Mouse (Mus musculus) right cerebral cortex, postnatal 14 days (tissue): ENCODE results near the gene Hrg.
"Not testable (repeated sequence)": the region's sequence is repeated elsewhere in the genome, so short reads cannot be mapped to it uniquely, and the experiment has no call there.

Source experiments
- DNase-seq: peaks from one replicate; pipeline ENCODE4 v3.0.0; 2022

The Hrg gene

GRCm38 (mm10) chr16:22950840-22951395 is at the start of gene Hrg:
Gene Hrg (plus strand): TSS chr16:22951072.
- no peak for DNase-seq

GRCm38 (mm10) chr16:22901326-22901725 is 49.5 kb upstream of the Hrg start:
- DNase-seq, result no peak

GRCm38 (mm10) chr16:22909290-22909689 is 41.6 kb upstream of the Hrg start:
- DNase-seq, result no peak

- no peak for DNase-seq
These were observed 38.9 kb upstream of the Hrg start for GRCm38 (mm10) chr16:22911986-22912385.

- no peak for DNase-seq
These were observed 38.0 kb upstream of the Hrg start for GRCm38 (mm10) chr16:22912886-22913285.

- no peak for DNase-seq
These were observed 36.6 kb upstream of the Hrg start for GRCm38 (mm10) chr16:22914276-22914675.

GRCm38 (mm10) chr16:22918034-22918433 is 32.8 kb upstream of the Hrg start, which contains the start of gene Fetub:
Gene Fetub (plus strand): TSS chr16:22918334.
- no peak for DNase-seq

- DNase-seq, result no peak
These were observed 32.1 kb upstream of the Hrg start for GRCm38 (mm10) chr16:22918664-22919312.

- no peak for DNase-seq
These were observed 30.7 kb upstream of the Hrg start for GRCm38 (mm10) chr16:22919971-22920854.

GRCm38 (mm10) chr16:22921761-22922160 is 29.1 kb upstream of the Hrg start:
- no peak for DNase-seq

- no peak for DNase-seq
These were observed 28.4 kb upstream of the Hrg start for GRCm38 (mm10) chr16:22922433-22922832.

GRCm38 (mm10) chr16:22929575-22929974 is 21.3 kb upstream of the Hrg start:
- DNase-seq, result no peak

- no peak for DNase-seq
These were observed 19.3 kb upstream of the Hrg start for GRCm38 (mm10) chr16:22931431-22932200.

- no peak for DNase-seq
These were observed 13.2 kb upstream of the Hrg start for GRCm38 (mm10) chr16:22937631-22938030.

GRCm38 (mm10) chr16:22938541-22938940 is 12.3 kb upstream of the Hrg start:
- no peak for DNase-seq

GRCm38 (mm10) chr16:22939120-22939695 is 11.7 kb upstream of the Hrg start:
- no peak for DNase-seq

GRCm38 (mm10) chr16:22941825-22942476 is 8.9 kb upstream of the Hrg start:
- DNase-seq, result not testable (repeated sequence)

GRCm38 (mm10) chr16:22947371-22947770 is 3.5 kb upstream of the Hrg start:
- DNase-seq, result no peak

- DNase-seq, result no peak
These were observed 2.2 kb downstream of the Hrg start for GRCm38 (mm10) chr16:22953069-22953468.

- DNase-seq, result no peak
These were observed 4.7 kb downstream of the Hrg start for GRCm38 (mm10) chr16:22955397-22956084.

GRCm38 (mm10) chr16:22956085-22956439 is 5.2 kb downstream of the Hrg start:
- DNase-seq, result no peak

- no peak for DNase-seq
These were observed 10.2 kb downstream of the Hrg start for GRCm38 (mm10) chr16:22961073-22961472.
